Mouse (Mus musculus): ENCODE data around the gene Syt13.

The Syt13 gene

GRCm38 (mm10) chr2:92964345-92964744 is 49.4 kb downstream of the Syt13 start:
- DNase-seq (ENCODE audit: low read depth, low spot score): no peak

DNA sequence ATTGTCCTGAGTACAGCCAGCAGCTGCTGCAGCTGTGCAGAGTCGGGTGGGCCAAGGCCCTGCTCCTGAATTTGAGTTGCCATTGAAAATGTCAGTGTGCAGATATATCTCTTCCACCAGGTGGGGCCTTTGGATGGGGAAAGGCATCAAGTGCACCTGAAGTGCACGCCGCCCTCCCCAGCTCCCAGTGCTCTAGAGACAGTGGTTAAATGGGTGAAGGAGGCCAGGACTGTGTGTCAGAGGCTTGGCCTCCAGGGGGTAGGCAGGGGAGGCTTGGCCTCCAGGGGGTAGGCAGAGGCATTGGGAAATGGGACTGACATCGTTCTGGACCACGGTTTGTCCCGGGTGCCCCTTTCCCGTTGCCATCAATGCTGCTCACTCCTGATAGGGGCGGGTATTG is 51.4 kb downstream of the Syt13 start:
- no peak for DNase-seq (ENCODE audit: low read depth, low spot score)

GRCm38 (mm10) chr2:92967032-92967838 is 52.3 kb downstream of the Syt13 start:
- peak; percentile 61 for DNase-seq (ENCODE audit: low read depth, low spot score)

DNA sequence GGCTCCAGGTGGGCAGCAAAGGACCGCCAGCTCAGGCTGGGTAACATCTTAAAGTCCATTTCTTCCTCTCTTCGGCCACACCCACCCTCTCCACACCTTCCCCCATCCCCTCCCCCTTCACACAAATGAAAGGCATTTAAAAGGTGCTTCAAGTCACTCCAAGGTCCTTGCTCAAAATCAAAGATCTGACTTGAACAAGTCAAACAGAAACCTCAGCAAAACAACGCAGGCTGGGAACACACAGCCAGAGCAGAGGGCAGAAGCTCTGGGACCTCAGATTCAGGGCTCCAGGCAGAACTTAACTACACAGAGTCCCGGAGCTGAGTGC is 52.9 kb downstream of the Syt13 start:
- peak; percentile 19 for DNase-seq (ENCODE audit: low read depth, low spot score)

GRCm38 (mm10) chr2:92971069-92971468 is 56.2 kb downstream of the Syt13 start:
- no peak for DNase-seq (ENCODE audit: low read depth, low spot score)

- DNase-seq (ENCODE audit: low read depth, low spot score): no peak
These were observed 56.6 kb downstream of the Syt13 start for GRCm38 (mm10) chr2:92971536-92971935.

DNA sequence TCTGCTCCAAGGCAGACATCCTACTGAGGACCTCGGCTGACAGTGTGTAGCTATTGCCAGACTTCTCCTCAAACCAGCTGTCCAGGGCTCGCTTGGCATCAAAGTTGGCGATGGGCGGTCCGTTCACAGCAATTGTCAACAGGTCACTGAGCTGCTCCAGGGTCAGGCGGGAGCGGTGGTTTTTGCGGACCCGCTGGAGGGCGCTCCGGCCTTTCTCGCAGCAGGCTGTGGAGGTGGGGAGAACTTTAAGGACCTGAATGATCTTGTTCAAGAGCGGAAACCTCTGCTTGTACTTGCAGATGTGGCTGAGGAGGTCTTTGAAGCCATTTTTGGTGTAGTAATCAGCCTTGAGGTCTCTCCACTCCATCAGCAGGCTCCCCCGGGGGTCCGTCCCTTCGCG is 57.2 kb downstream of the Syt13 start:
- DNase-seq (ENCODE audit: low read depth, low spot score): peak; percentile 35

GRCm38 (mm10) chr2:92973646-92974045 is 58.7 kb downstream of the Syt13 start:
- peak; percentile 90 for DNase-seq (ENCODE audit: low read depth, low spot score)

DNA sequence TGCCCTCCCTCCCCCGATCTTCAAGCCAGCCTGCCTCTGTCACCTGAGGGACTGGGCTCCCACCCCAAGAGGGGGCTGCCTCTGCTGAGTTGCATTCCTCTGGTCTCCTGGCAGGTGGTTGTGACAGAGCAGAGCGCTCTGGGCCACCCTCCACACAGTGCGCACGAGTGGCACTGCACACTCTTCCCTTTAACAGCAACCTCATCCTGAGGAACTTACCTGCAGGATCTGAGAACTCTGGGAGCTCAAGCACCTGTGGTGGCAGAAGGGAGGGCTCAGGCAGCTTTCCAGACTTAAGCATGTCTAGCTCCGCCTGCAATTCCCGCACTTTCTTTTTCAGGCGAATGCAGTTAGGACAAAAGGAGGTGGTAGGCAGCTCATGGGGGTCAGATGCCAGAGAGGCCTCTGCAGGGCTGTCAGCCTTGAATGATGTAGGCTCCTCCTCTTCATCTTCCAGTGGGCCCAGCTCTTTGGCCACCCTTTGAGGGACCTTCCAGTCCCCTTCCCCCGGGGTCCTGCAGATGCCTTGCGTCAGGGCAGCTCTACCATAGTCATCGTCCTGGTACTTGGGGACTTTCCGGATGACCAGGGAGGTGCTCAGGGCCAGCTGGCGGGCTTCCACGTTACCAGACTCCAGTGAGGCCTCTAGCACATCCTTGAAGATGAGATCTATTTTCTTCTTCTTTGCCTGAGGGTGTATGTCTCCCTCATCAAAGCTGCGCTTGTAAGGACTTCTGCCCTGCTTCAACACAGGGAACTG is 60.3 kb downstream of the Syt13 start:
- no peak for DNase-seq (ENCODE audit: low read depth, low spot score)

GRCm38 (mm10) chr2:92980165-92980564 is 65.3 kb downstream of the Syt13 start:
- peak; percentile 26 for DNase-seq (ENCODE audit: low read depth, low spot score)

DNA sequence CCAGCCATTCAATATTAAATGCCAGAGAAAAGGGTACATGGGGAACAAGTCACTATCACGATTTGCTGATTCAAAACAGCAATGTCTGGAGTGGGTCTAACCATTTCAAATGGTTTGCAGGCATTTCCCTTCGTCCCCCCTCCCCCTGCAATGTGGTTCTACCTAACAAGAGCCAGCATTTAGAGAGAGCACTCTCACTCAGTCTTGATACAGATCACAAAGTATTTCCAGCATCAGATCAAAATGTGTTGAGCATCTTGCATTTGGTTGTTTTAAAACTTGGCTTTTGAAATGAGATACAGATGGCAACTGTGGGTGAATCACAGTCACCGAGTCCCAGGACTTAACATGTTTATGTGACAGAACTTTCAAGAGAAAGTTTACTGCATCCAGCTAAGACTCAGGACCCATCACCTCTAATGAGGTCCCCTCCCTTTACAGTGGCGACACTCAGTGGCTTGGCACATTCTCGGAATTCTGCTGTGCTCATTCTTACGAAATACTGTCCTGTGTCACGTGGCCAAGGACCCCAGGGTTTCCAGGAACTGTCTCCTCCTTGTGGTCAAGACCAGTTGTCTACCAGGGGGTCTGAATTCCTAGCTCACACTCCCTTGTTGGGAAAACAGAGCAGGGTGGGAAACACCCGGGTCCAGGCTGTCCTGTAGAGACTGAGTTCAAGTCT is 67.8 kb downstream of the Syt13 start:
- DNase-seq (ENCODE audit: low read depth, low spot score): peak; percentile 19

DNA sequence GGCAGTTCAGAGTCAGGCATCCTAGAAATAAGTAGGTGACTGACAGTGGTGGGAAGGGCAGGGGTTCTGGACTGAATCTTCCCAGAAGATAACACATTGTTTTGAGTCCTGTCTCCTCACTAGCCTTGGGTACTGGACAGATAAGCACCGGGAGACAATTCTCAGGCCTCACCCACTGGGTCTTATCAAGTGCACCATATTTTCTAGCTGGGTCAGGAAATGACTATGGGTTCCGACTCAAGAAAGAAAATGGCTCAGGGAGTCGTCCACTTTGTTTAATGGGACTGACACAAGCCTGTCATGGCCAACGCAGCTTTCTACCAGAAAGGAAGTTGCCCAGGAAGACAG is 68.3 kb downstream of the Syt13 start:
- DNase-seq (ENCODE audit: low read depth, low spot score): no peak

DNA sequence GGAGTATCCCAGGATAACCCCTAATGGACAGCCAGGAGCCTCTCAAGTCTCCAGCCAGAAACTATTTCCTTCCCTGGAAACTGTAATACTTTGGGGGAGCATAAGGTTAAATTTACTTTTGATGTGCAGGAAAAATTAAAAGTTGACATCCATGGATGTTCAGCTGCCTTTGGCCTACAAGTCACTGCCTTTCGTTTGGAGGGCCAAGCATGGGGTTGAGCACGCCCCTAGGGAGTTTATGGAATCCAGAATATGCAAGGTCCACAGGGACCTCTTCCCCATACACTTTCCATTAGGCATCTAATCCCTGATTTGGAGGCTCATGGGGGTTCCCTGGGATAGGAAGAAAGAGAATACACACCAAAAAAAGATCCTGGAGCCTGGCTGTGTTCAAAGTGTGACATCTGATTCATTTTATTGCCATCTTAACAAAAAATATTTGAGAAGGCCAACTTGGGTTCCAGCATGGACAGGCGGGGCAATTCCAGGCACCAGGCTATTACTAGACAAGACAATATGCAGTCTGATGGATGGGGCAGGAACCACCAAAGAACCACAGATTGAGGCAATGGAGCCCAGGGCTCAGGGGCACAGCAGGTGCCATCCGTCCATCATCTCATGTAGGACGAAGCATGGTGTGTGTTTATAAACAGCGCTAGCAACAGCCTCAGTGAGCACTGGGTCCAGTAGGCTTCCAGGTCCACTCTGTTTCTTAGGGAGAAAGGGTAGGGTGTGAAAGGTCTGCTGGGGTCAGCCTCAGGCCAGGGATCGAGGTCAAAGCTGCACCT is 69.6 kb downstream of the Syt13 start:
- DNase-seq (ENCODE audit: low read depth, low spot score): no peak

GRCm38 (mm10) chr2:92985171-92985570 is 70.3 kb downstream of the Syt13 start:
- no peak for DNase-seq (ENCODE audit: low read depth, low spot score)

- no peak for DNase-seq (ENCODE audit: low read depth, low spot score)
These were observed 70.7 kb downstream of the Syt13 start for GRCm38 (mm10) chr2:92985600-92985999.

GRCm38 (mm10) chr2:92987108-92987618 is 72.3 kb downstream of the Syt13 start:
- no peak for DNase-seq (ENCODE audit: low read depth, low spot score)

DNA sequence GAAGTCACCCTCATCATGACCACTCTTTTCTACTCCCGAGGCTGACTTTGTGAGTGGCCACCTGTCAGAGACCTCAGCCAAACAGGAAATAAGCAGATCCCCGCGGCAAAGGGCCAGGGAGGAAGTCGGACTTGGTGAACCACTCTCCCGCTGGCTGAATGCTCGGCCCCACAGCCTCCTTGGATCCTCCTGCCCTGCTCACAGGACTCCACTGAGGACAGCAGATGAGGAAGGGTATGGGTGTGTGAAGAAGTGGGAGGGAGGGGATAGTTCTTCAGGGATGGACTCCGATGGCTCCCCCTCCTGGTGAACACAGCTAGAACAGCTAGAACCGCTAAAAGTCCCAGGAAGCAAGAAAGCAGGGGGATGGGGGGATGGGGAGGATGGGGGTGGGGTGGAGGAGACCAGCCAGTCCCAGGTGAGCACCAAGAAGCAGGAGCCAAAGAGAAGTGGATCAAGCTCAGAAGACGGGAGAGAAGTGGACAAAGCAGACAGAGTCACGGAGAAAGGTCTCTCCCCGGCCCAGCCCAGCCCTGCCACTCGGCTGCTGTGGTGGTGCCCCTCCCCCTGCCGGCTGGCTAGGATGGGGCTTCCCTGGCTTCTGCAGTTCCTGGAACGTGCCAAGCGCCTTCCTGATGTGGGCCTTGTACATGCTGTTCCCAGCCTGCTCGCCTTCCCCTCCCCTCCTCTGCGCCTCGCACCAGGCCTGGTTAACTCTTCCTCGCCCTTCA is 73.2 kb downstream of the Syt13 start:
- peak; percentile 83 for DNase-seq (ENCODE audit: low read depth, low spot score)

DNA sequence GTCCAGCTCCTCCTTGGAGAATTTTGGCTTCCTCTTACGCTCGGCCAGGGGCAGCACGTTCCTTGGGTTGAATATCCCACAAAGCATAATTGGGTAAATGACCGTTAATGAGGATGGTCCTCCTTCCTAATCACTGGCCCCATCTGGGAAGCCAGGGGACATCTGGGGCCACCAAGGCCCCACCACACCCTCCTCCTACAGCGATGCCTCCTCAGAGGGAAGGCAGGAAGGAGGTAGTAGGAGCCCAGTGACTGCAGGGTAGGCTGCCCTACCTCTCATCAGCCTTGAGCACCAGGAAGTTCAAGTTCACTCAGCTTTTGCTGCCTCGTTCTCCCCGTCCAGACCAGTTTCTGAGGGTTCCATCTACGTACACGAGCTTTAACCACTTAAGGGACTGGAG is 74.7 kb downstream of the Syt13 start:
- no peak for DNase-seq (ENCODE audit: low read depth, low spot score)

DNA sequence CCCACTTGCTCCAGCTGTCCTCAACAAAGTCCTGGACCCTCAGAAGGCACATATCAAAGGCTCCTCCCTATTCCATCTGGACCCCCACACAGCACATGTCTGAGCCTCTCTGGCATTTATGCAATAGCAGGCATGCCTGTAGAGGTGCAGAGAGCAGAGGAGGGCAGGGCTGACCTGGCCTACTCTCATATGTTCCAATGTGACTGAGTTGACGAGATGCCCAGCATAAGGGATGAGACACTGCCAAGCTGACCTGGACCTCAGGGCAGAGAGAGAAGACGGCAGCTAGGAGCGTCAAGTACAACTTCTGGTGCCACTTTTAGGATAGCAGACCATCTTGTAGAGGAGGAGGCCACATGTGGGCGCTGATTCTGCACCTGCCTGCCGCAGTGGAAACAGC is 77.1 kb downstream of the Syt13 start:
- no peak for DNase-seq (ENCODE audit: low read depth, low spot score)

DNA sequence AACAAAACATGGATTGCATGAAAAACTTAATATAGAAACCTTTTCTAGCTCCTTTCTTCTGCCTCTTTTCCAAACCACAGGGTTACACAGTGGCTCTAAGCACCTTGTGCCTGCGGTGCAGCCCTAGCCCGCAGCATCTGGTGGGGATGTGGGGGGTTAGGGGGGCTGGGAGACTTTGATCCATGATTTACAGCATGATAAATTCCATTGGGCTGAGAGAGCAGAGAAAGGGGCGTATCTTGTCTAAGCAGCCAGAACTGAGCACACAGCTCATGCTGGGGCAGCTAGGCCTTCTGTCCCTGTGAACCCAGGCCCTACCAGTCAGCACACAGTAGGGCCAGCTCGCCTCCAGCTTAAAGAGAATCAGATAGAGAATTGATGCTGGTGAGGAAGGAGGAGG is 90.1 kb downstream of the Syt13 start:
- DNase-seq (ENCODE audit: low read depth, low spot score): no peak

Data from R1 (cell line).